Mouse (Mus musculus) liver, postnatal 0 days (tissue): ENCODE data around the gene Acsf2.
A peak's percentile ranks its signal among the peaks of the same experiment; 100 is the strongest.

ENCODE experiments used
- CTCF ChIP-seq: sonication (generic); IDR thresholded peaks from 2 replicates; pipeline ENCODE4 v1.5.1; 2016; ENCODE audit warnings: antibody characterized with exemption, low read depth
- EP300 ChIP-seq: IDR thresholded peaks from 2 replicates; pipeline ENCODE4 v1.6.1; 2016; ENCODE audit warnings: antibody characterized with exemption, low read depth, mild to moderate bottlenecking

GRCm38 (mm10) chr11:94564437-94565150 is 37.1 kb downstream of the Acsf2 start, which contains the start of gene Chad:
- peak; percentile 38 for TF ChIP-seq CTCF
- TF ChIP-seq EP300, result no peak
